Mouse (Mus musculus): Measurements from ENCODE around the gene CK137956. TPM values are rescaled to one million over a fixed set of nuclear protein-coding genes. Genes with fewer than 3 reads are reported as not detected.

The CK137956 gene
- total and polyA plus RNA-seq, 2 experiments from 2014 or later = not detected

- no peak overlapping the region for H3K27ac ChIP-seq (ENCODE audit: low read depth)
- no peak overlapping the region for H3K4me2 ChIP-seq (ENCODE audit: low read depth, low read length)
- ATAC-seq (ENCODE audit: insufficient read depth, low read depth) (no peak), DNase-seq (ENCODE audit: low spot score) (no peak)
- H3K4me1 ChIP-seq (ENCODE audit: control insufficient read depth, insufficient read depth) = no peaks in the 10 kb centered on the region
- no peak overlapping the region for H3K4me3 ChIP-seq (ENCODE audit: low read depth, low read length)
- H3K9me3 ChIP-seq (replicated peaks; ENCODE audit: control insufficient read depth, low read length) = no peaks in the 10 kb centered on the region
- 16% methylated on average over 10 of the region's 10 CpGs for WGBS
- H3K36me3 ChIP-seq (replicated peaks; ENCODE audit: control insufficient read depth, insufficient read depth, low read length) = no peaks in the 10 kb centered on the region
- TF ChIP-seq CTCF (IDR thresholded peaks at IDR 0.05; ENCODE audit: low read depth) (no peak), EP300 (IDR thresholded peaks at IDR 0.05; ENCODE audit: low read depth) (no peak)
- H3K27me3 ChIP-seq (ENCODE audit: control insufficient read depth, insufficient read depth, low read length) = peaks cover 63% of the 10 kb centered on the region
- H3K9ac ChIP-seq (replicated peaks; ENCODE audit: low read depth, low read length) = no peak overlapping the region
Measured at GRCm38 (mm10) chr4:127985874-127986273, 15.1 kb upstream of the CK137956 start.

GRCm38 (mm10) chr4:127984426-127984825 lies 13.7 kb upstream of the CK137956 start:
- Histone ChIP-seq H3K9ac (replicated peaks; ENCODE audit: low read depth, low read length) (no peak overlapping the region), H3K4me2 (ENCODE audit: low read depth, low read length) (no peak overlapping the region), H3K27ac (ENCODE audit: low read depth) (no peak overlapping the region), H3K27me3 (ENCODE audit: control insufficient read depth, insufficient read depth, low read length) (peaks cover 51% of the 10 kb centered on the region), H3K4me1 (ENCODE audit: control insufficient read depth, insufficient read depth) (no peaks in the 10 kb centered on the region), H3K9me3 (replicated peaks; ENCODE audit: control insufficient read depth, low read length) (no peaks in the 10 kb centered on the region), H3K4me3 (ENCODE audit: low read depth, low read length) (no peak overlapping the region), H3K36me3 (replicated peaks; ENCODE audit: control insufficient read depth, insufficient read depth, low read length) (no peaks in the 10 kb centered on the region)
- 75% methylated on average over 2 of the region's 2 CpGs for WGBS
- no peak for ATAC-seq (ENCODE audit: insufficient read depth, low read depth)
- TF ChIP-seq CTCF (IDR thresholded peaks at IDR 0.05; ENCODE audit: low read depth) = no peak
- no peak for TF ChIP-seq EP300 (IDR thresholded peaks at IDR 0.05; ENCODE audit: low read depth)
- DNase-seq (ENCODE audit: low spot score) = no peak

GRCm38 (mm10) chr4:127981125-127981524 lies 10.4 kb upstream of the CK137956 start:
- Histone ChIP-seq H3K27ac (ENCODE audit: low read depth) (no peak overlapping the region), H3K9me3 (replicated peaks; ENCODE audit: control insufficient read depth, low read length) (no peaks in the 10 kb centered on the region), H3K36me3 (replicated peaks; ENCODE audit: control insufficient read depth, insufficient read depth, low read length) (no peaks in the 10 kb centered on the region), H3K4me1 (ENCODE audit: control insufficient read depth, insufficient read depth) (no peaks in the 10 kb centered on the region), H3K9ac (replicated peaks; ENCODE audit: low read depth, low read length) (no peak overlapping the region), H3K4me3 (ENCODE audit: low read depth, low read length) (no peak overlapping the region), H3K4me2 (ENCODE audit: low read depth, low read length) (no peak overlapping the region), H3K27me3 (ENCODE audit: control insufficient read depth, insufficient read depth, low read length) (peaks cover 18% of the 10 kb centered on the region)
- TF ChIP-seq CTCF (IDR thresholded peaks at IDR 0.05; ENCODE audit: low read depth) (no peak), EP300 (IDR thresholded peaks at IDR 0.05; ENCODE audit: low read depth) (no peak)
- no peak for ATAC-seq (ENCODE audit: insufficient read depth, low read depth)
- no peak for DNase-seq (ENCODE audit: low spot score)
- WGBS = 81% methylated on average over 6 of the region's 6 CpGs

GRCm38 (mm10) chr4:127972976-127973375 lies 2.2 kb upstream of the CK137956 start:
- ATAC-seq (ENCODE audit: insufficient read depth, low read depth) (no peak), DNase-seq (ENCODE audit: low spot score) (no peak)
- Histone ChIP-seq H3K9ac (replicated peaks; ENCODE audit: low read depth, low read length) (no peak overlapping the region), H3K27me3 (ENCODE audit: control insufficient read depth, insufficient read depth, low read length) (peaks cover 41% of the 10 kb centered on the region), H3K36me3 (replicated peaks; ENCODE audit: control insufficient read depth, insufficient read depth, low read length) (no peaks in the 10 kb centered on the region), H3K4me2 (ENCODE audit: low read depth, low read length) (no peak overlapping the region), H3K4me1 (ENCODE audit: control insufficient read depth, insufficient read depth) (no peaks in the 10 kb centered on the region), H3K4me3 (ENCODE audit: low read depth, low read length) (no peak overlapping the region), H3K9me3 (replicated peaks; ENCODE audit: control insufficient read depth, low read length) (no peaks in the 10 kb centered on the region), H3K27ac (ENCODE audit: low read depth) (no peak overlapping the region)
- WGBS = 73% methylated on average over 3 of the region's 3 CpGs
- TF ChIP-seq CTCF (IDR thresholded peaks at IDR 0.05; ENCODE audit: low read depth) (no peak), EP300 (IDR thresholded peaks at IDR 0.05; ENCODE audit: low read depth) (no peak)

- TF ChIP-seq EP300 (IDR thresholded peaks at IDR 0.05; ENCODE audit: low read depth) (no peak), CTCF (IDR thresholded peaks at IDR 0.05; ENCODE audit: low read depth) (no peak)
- no peak overlapping the region for H3K4me3 ChIP-seq (ENCODE audit: low read depth, low read length)
- no peaks in the 10 kb centered on the region for H3K9me3 ChIP-seq (replicated peaks; ENCODE audit: control insufficient read depth, low read length)
- no peaks in the 10 kb centered on the region for H3K36me3 ChIP-seq (replicated peaks; ENCODE audit: control insufficient read depth, insufficient read depth, low read length)
- DNase-seq (ENCODE audit: low spot score) = peak; percentile 8
- peaks cover 41% of the 10 kb centered on the region for H3K27me3 ChIP-seq (ENCODE audit: control insufficient read depth, insufficient read depth, low read length)
- no peak for ATAC-seq (ENCODE audit: insufficient read depth, low read depth)
- no peak overlapping the region for H3K4me2 ChIP-seq (ENCODE audit: low read depth, low read length)
- H3K4me1 ChIP-seq (ENCODE audit: control insufficient read depth, insufficient read depth) = no peaks in the 10 kb centered on the region
- H3K9ac ChIP-seq (replicated peaks; ENCODE audit: low read depth, low read length) = no peak overlapping the region
- 3% methylated on average over 7 of the region's 7 CpGs for WGBS
- no peak overlapping the region for H3K27ac ChIP-seq (ENCODE audit: low read depth)
Measured at GRCm38 (mm10) chr4:127970018-127970421, 731 bp downstream of the CK137956 start.

- no peak overlapping the region for H3K4me3 ChIP-seq (ENCODE audit: low read depth, low read length)
- no peaks in the 10 kb centered on the region for H3K9me3 ChIP-seq (replicated peaks; ENCODE audit: control insufficient read depth, low read length)
- no peaks in the 10 kb centered on the region for H3K36me3 ChIP-seq (replicated peaks; ENCODE audit: control insufficient read depth, insufficient read depth, low read length)
- no peaks in the 10 kb centered on the region for H3K4me1 ChIP-seq (ENCODE audit: control insufficient read depth, insufficient read depth)
- H3K27me3 ChIP-seq (ENCODE audit: control insufficient read depth, insufficient read depth, low read length) = peaks cover 41% of the 10 kb centered on the region
- TF ChIP-seq EP300 (IDR thresholded peaks at IDR 0.05; ENCODE audit: low read depth) (no peak), CTCF (IDR thresholded peaks at IDR 0.05; ENCODE audit: low read depth) (no peak)
- H3K27ac ChIP-seq (ENCODE audit: low read depth) = no peak overlapping the region
- ATAC-seq (ENCODE audit: insufficient read depth, low read depth) (no peak), DNase-seq (ENCODE audit: low spot score) (no peak)
- 9% methylated on average over 7 of the region's 7 CpGs for WGBS
- H3K9ac ChIP-seq (replicated peaks; ENCODE audit: low read depth, low read length) = no peak overlapping the region
- no peak overlapping the region for H3K4me2 ChIP-seq (ENCODE audit: low read depth, low read length)
Measured at GRCm38 (mm10) chr4:127969101-127969500, 1.6 kb downstream of the CK137956 start.

Data from heart, postnatal 0 days (tissue).